Mouse (Mus musculus) olfactory bulb, adult 2 months (tissue): Measurements from ENCODE around the gene Il20rb. TPM values are rescaled to one million over a fixed set of nuclear protein-coding genes. Genes with fewer than 3 reads are reported as not detected.

Source experiments
- H3K27ac ChIP-seq: fragments of 200-500 bp; 2 replicates; pipeline ENCODE4 v1.5.1; 2012; ENCODE audit warnings: low read depth, low read length; ENCODE audit not compliant: insufficient read depth
- H3K4me1 ChIP-seq: fragments of 200-500 bp; 2 replicates; pipeline ENCODE4 v1.6.1; 2012; ENCODE audit warnings: low read length; ENCODE audit not compliant: control insufficient read depth, insufficient read depth
- H3K4me3 ChIP-seq: fragments of 200-500 bp; 2 replicates; pipeline ENCODE4 v1.5.1; 2012; ENCODE audit warnings: mild to moderate bottlenecking, low read depth, low read length, moderate library complexity; ENCODE audit not compliant: insufficient read depth
- CTCF ChIP-seq: fragments of 200-500 bp; IDR thresholded peaks from 2 replicates; pipeline ENCODE4 v1.5.1; 2012; ENCODE audit warnings: low read depth, mild to moderate bottlenecking, low read length, moderate library complexity; ENCODE audit not compliant: insufficient read depth
- POLR2A ChIP-seq: fragments of 200-500 bp; IDR thresholded peaks from 2 replicates; pipeline ENCODE4 v1.6.1; 2012; ENCODE audit warnings: mild to moderate bottlenecking, low read depth, low read length, moderate library complexity; ENCODE audit not compliant: insufficient read depth
- WGBS: fragments of 180-500 bp; shearing (Covaris S2); methylation state at CpG from one replicate; pipeline ENCODE4 v1.1.7; 2018; 5-methylcytosine and 5-hydroxymethylcytosine counted together
- polyA plus RNA-seq: library from polyadenylated mRNA; stranded (reverse); fragments of >200 nt; gene quantifications from 2 replicates; pipeline ENCODE4 v1.2.4, GENCODE M21; 2012; ENCODE audit warnings: low replicate concordance; ENCODE audit not compliant: missing spikeins, insufficient read depth, insufficient read length

Gene Il20rb
- polyA plus RNA-seq, 1 experiment = not detected

GRCm38 (mm10) chr9:100465988-100466387 is 20.6 kb downstream of the Il20rb start:
- WGBS = 98% methylated on average over 9 of the region's 9 CpGs
- TF ChIP-seq CTCF = no peak
- TF ChIP-seq POLR2A = no peak
- Histone ChIP-seq H3K27ac (no peak overlapping the region), H3K4me1 (peaks cover 19% of the 10 kb centered on the region), H3K4me3 (no peak overlapping the region)

GRCm38 (mm10) chr9:100465380-100465779 is 21.2 kb downstream of the Il20rb start:
- peaks cover 16% of the 10 kb centered on the region for H3K4me1 ChIP-seq
- no peak overlapping the region for H3K27ac ChIP-seq
- TF ChIP-seq POLR2A (no peak), CTCF (no peak)
- WGBS = 98% methylated on average over 5 of the region's 5 CpGs
- H3K4me3 ChIP-seq = no peak overlapping the region

GRCm38 (mm10) chr9:100463771-100464170 is 22.8 kb downstream of the Il20rb start:
- no peak overlapping the region for H3K4me3 ChIP-seq
- TF ChIP-seq POLR2A = no peak
- no peak for TF ChIP-seq CTCF
- 88% methylated on average over 2 of the region's 2 CpGs for WGBS
- peaks cover 16% of the 10 kb centered on the region for H3K4me1 ChIP-seq
- H3K27ac ChIP-seq = no peak overlapping the region

GRCm38 (mm10) chr9:100462098-100462497 is 24.5 kb downstream of the Il20rb start:
- Histone ChIP-seq H3K4me3 (no peak overlapping the region), H3K27ac (no peak overlapping the region), H3K4me1 (peaks cover 10% of the 10 kb centered on the region)
- WGBS = 96% methylated on average over 4 of the region's 4 CpGs
- TF ChIP-seq POLR2A (no peak), CTCF (no peak)

GRCm38 (mm10) chr9:100461671-100462070 is 24.9 kb downstream of the Il20rb start:
- TF ChIP-seq POLR2A (no peak), CTCF (no peak)
- peaks cover 5% of the 10 kb centered on the region; the same call in 1 of the 2 replicates for H3K4me1 ChIP-seq
- H3K4me3 ChIP-seq = no peak overlapping the region
- 44% methylated on average over 9 of the region's 9 CpGs for WGBS
- H3K27ac ChIP-seq = no peak overlapping the region

GRCm38 (mm10) chr9:100460203-100460602 is 26.4 kb downstream of the Il20rb start:
- 93% methylated on average over 9 of the region's 9 CpGs for WGBS
- Histone ChIP-seq H3K4me1 (peaks cover 5% of the 10 kb centered on the region; the same call in 1 of the 2 replicates), H3K4me3 (no peak overlapping the region), H3K27ac (no peak overlapping the region)
- TF ChIP-seq CTCF = no peak

- 85% methylated on average over 17 of the region's 17 CpGs for WGBS
- Histone ChIP-seq H3K27ac (no peak overlapping the region), H3K4me3 (no peak overlapping the region), H3K4me1 (peaks cover 8% of the 10 kb centered on the region; the same call in 1 of the 2 replicates)
- no peak for TF ChIP-seq POLR2A
- TF ChIP-seq CTCF = no peak
Observed at GRCm38 (mm10) chr9:100457971-100458681, 28.5 kb downstream of the Il20rb start.

GRCm38 (mm10) chr9:100454664-100454993 is 32.0 kb downstream of the Il20rb start:
- H3K4me3 ChIP-seq = peak overlapping the region; percentile 40
- H3K4me1 ChIP-seq = peaks cover 2% of the 10 kb centered on the region; the same call in 1 of the 2 replicates
- no peak overlapping the region for H3K27ac ChIP-seq
- TF ChIP-seq CTCF (no peak), POLR2A (no peak)
- WGBS = 12% methylated on average over 9 of the region's 9 CpGs

- TF ChIP-seq CTCF = peak; percentile 84
- no peak for TF ChIP-seq POLR2A
- 4% methylated on average over 25 of the region's 25 CpGs for WGBS
- Histone ChIP-seq H3K4me1 (peaks cover 2% of the 10 kb centered on the region; the same call in 1 of the 2 replicates), H3K4me3 (peak overlapping the region; percentile 40), H3K27ac (no peak overlapping the region)
Observed at GRCm38 (mm10) chr9:100453944-100454663, 32.5 kb downstream of the Il20rb start.
